Mouse (Mus musculus): ENCODE results near the gene Mapk8. TPM values are rescaled to one million over a fixed set of nuclear protein-coding genes. Genes with fewer than 3 reads are reported as not detected.

Gene Mapk8
- total and polyA plus RNA-seq, 3 experiments, result 7.3 to 29.5 (median 26.2) TPM

DNA sequence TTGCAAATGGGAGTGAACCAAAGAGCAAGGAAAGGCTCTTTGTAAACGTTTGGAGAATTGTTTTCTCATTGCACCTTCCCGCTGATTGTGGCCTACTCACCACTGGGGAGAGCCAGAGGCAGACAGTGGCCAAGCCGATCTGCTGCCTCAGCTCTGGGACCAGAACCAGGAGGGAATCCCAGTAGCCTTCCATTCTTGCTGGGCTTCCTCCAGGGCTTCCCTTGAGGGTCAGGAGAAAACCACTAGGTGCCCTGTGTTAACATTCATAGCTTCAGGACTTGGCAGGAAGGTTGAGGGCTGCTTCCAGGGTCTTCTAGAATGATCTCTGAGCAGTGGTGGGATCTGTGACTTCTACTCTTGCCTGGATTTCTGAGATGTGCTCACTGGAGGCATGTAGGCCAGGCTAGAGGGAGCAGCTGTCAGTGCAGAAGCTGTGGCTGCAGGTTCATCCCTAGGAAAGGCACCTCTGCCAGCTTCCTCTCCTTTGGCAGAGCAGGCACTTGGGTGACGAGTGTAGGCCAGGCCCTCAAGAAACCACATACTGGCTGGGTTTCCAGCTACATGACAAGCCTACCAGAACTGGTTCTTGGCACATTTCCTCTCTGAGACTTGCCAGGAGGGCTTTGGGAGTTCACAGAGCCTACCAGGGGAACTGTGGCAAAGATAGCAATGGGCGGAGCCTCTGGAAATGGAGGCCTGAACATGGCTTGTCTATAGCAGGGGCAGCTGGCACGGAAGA, 94.8 kb downstream of the Mapk8 start:
- peaks cover 3% of the 10 kb centered on the region for H3K4me1 ChIP-seq (ENCODE audit: control insufficient read depth, insufficient read depth, low read length)

DNA sequence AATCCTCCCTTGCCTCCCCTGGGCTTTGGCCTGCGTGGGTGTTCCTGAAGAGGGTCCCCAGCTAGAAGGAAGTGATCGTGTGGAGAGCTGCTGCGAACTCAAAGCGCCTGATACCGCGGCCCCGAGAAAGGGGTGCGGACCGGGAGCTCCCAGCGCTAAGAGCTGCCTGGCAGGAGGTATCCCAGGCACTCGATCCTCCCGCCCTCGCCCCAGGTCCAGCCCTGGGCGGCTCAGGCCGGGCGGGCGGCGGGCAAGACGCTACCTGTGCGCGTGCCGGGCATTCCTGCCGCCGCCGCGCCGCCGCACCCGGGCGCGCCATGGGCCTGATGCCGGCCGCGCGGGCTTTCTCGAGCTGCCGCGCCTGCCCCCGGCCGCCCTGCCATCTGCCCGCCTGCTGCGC, 95.9 kb downstream of the Mapk8 start:
- no peak for TF ChIP-seq CTCF (IDR thresholded peaks at IDR 0.05)
- no peak for TF ChIP-seq EP300 (IDR thresholded peaks at IDR 0.05; ENCODE audit: insufficient read depth, low read depth, low read length)
- TF ChIP-seq POLR2A (IDR thresholded peaks at IDR 0.05; ENCODE audit: insufficient read depth, low read depth, low read length), result no peak
- 7% methylated on average over 42 of the region's 42 CpGs for WGBS
- no peaks in the 10 kb centered on the region for H3K79me2 ChIP-seq (replicated peaks; ENCODE audit: control insufficient read depth, insufficient read depth, low read length)
- DNase-seq, result no peak
- no peak overlapping the region for H3K9ac ChIP-seq (ENCODE audit: low read depth, low read length)
- H3K27me3 ChIP-seq (ENCODE audit: control insufficient read depth, insufficient read depth, low read length), result no peaks in the 10 kb centered on the region
- no peaks in the 10 kb centered on the region for H3K36me3 ChIP-seq (ENCODE audit: control insufficient read depth, insufficient read depth, low read length)
- intact Hi-C loops (cut with DNase I), result no loop called here
- H3K4me1 ChIP-seq (ENCODE audit: control insufficient read depth, insufficient read depth, low read length), result peaks cover 3% of the 10 kb centered on the region
- no peak overlapping the region for H3K27ac ChIP-seq
- H3K4me3 ChIP-seq, result no peak overlapping the region

More for the DNA sequence above, 94.8 kb downstream of the Mapk8 start:
- 51% methylated on average over 6 of the region's 6 CpGs for WGBS
- Histone ChIP-seq H3K27me3 (ENCODE audit: control insufficient read depth, insufficient read depth, low read length) (no peaks in the 10 kb centered on the region), H3K27ac (no peak overlapping the region), H3K4me3 (no peak overlapping the region), H3K36me3 (ENCODE audit: control insufficient read depth, insufficient read depth, low read length) (no peaks in the 10 kb centered on the region), H3K9ac (ENCODE audit: low read depth, low read length) (no peak overlapping the region), H3K79me2 (replicated peaks; ENCODE audit: control insufficient read depth, insufficient read depth, low read length) (no peaks in the 10 kb centered on the region)
- intact Hi-C loops (cut with DNase I), result no loop called here
- DNase-seq, result peak in 1 of 2 experiments; percentile 56
- TF ChIP-seq POLR2A (IDR thresholded peaks at IDR 0.05; ENCODE audit: insufficient read depth, low read depth, low read length) (no peak), EP300 (IDR thresholded peaks at IDR 0.05; ENCODE audit: insufficient read depth, low read depth, low read length) (no peak), CTCF (IDR thresholded peaks at IDR 0.05) (no peak)

DNA sequence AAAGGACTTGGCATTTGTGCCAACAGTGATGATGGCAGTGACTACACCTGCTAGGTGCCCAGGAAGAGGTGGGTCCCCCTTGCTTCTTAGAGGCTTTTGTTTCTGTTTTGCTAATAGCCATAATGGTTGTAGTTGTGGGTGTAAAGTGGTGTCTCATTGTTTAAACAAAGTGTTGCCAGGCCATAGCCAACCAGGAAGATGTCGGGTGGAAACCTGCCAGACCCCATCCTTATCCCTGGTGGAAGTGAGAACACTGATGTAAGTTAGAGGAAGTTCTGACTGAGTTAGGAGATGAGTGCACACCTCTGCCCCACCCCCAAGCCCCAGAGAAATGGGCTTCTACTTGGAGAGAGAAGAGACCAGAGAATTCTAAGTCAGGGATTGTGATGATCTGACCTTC, 98.8 kb downstream of the Mapk8 start:
- DNase-seq, result no peak
- no peak for TF ChIP-seq POLR2A (IDR thresholded peaks at IDR 0.05; ENCODE audit: insufficient read depth, low read depth, low read length)
- no peak for TF ChIP-seq CTCF (IDR thresholded peaks at IDR 0.05)
- TF ChIP-seq EP300 (IDR thresholded peaks at IDR 0.05; ENCODE audit: insufficient read depth, low read depth, low read length), result no peak
- H3K27me3 ChIP-seq (ENCODE audit: control insufficient read depth, insufficient read depth, low read length), result no peaks in the 10 kb centered on the region
- intact Hi-C loops (cut with DNase I), result no loop called here
- H3K4me3 ChIP-seq, result no peak overlapping the region
- H3K36me3 ChIP-seq (ENCODE audit: control insufficient read depth, insufficient read depth, low read length), result no peaks in the 10 kb centered on the region
- H3K9ac ChIP-seq (ENCODE audit: low read depth, low read length), result no peak overlapping the region
- 57% methylated on average over 1 of the region's 1 CpGs for WGBS
- H3K79me2 ChIP-seq (replicated peaks; ENCODE audit: control insufficient read depth, insufficient read depth, low read length), result no peaks in the 10 kb centered on the region
- H3K27ac ChIP-seq, result no peak overlapping the region
- H3K4me1 ChIP-seq (ENCODE audit: control insufficient read depth, insufficient read depth, low read length), result peaks cover 3% of the 10 kb centered on the region

DNA sequence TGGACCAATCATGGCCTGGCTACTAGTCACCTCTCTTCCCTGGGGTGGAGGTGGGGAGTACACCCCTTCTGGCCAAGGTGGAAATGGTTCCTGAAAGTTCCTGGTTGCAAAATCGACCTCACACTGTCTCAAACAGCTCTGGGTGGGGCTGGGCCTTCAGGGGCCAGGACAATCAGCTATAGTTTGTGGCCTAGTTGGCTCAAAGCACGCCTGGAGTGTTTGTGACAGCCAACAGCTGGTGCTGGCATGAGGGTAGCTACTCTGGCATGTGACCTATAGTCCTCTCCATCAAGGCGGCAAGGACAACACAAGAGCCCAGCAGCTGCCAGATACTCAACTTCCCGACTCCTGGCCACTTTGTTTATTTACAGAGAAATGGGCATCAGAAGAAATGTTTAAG, 99.2 kb downstream of the Mapk8 start:
- intact Hi-C loops (cut with DNase I), result no loop called here
- peaks cover 3% of the 10 kb centered on the region for H3K4me1 ChIP-seq (ENCODE audit: control insufficient read depth, insufficient read depth, low read length)

DNA sequence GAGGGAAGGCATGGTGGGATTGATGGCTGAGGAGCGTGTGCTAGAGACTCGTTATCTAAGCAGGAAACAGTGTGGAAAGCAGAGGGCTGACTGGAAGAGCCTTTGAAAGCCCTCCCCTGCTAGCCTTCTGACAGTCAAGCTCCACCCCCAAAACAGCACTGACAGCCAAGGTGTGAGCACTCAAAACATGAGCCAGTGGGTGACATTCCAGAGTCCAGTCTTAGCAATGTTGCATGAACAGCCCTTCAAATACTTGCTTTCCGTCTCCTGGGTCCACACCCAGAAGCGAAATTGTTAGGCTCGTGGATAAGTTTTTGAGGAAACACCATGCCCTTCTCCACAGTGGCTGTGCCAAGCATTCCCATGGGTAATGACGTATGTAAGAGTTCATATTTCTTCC, 100.4 kb downstream of the Mapk8 start:
- H3K4me1 ChIP-seq (ENCODE audit: control insufficient read depth, insufficient read depth, low read length), result no peaks in the 10 kb centered on the region
- H3K27ac ChIP-seq, result no peak overlapping the region
- intact Hi-C loops (cut with DNase I), result no loop called here
- H3K79me2 ChIP-seq (replicated peaks; ENCODE audit: control insufficient read depth, insufficient read depth, low read length), result no peaks in the 10 kb centered on the region
- no peak overlapping the region for H3K4me3 ChIP-seq
- TF ChIP-seq CTCF (IDR thresholded peaks at IDR 0.05) (no peak), EP300 (IDR thresholded peaks at IDR 0.05; ENCODE audit: insufficient read depth, low read depth, low read length) (no peak), POLR2A (IDR thresholded peaks at IDR 0.05; ENCODE audit: insufficient read depth, low read depth, low read length) (no peak)
- no peaks in the 10 kb centered on the region for H3K36me3 ChIP-seq (ENCODE audit: control insufficient read depth, insufficient read depth, low read length)
- WGBS, result 61% methylated on average over 6 of the region's 6 CpGs
- H3K9ac ChIP-seq (ENCODE audit: low read depth, low read length), result no peak overlapping the region
- no peaks in the 10 kb centered on the region for H3K27me3 ChIP-seq (ENCODE audit: control insufficient read depth, insufficient read depth, low read length)
- no peak for DNase-seq

More for the DNA sequence above, 99.2 kb downstream of the Mapk8 start:
- Histone ChIP-seq H3K36me3 (ENCODE audit: control insufficient read depth, insufficient read depth, low read length) (no peaks in the 10 kb centered on the region), H3K4me3 (no peak overlapping the region), H3K79me2 (replicated peaks; ENCODE audit: control insufficient read depth, insufficient read depth, low read length) (no peaks in the 10 kb centered on the region), H3K9ac (ENCODE audit: low read depth, low read length) (no peak overlapping the region), H3K27me3 (ENCODE audit: control insufficient read depth, insufficient read depth, low read length) (no peaks in the 10 kb centered on the region), H3K27ac (no peak overlapping the region)
- TF ChIP-seq EP300 (IDR thresholded peaks at IDR 0.05; ENCODE audit: insufficient read depth, low read depth, low read length) (peak; percentile 65; the same call in 1 of the 2 replicates), POLR2A (IDR thresholded peaks at IDR 0.05; ENCODE audit: insufficient read depth, low read depth, low read length) (no peak), CTCF (IDR thresholded peaks at IDR 0.05) (no peak)
- 34% methylated on average over 4 of the region's 4 CpGs for WGBS
- peak in 1 of 2 experiments; percentile 48 for DNase-seq

DNA sequence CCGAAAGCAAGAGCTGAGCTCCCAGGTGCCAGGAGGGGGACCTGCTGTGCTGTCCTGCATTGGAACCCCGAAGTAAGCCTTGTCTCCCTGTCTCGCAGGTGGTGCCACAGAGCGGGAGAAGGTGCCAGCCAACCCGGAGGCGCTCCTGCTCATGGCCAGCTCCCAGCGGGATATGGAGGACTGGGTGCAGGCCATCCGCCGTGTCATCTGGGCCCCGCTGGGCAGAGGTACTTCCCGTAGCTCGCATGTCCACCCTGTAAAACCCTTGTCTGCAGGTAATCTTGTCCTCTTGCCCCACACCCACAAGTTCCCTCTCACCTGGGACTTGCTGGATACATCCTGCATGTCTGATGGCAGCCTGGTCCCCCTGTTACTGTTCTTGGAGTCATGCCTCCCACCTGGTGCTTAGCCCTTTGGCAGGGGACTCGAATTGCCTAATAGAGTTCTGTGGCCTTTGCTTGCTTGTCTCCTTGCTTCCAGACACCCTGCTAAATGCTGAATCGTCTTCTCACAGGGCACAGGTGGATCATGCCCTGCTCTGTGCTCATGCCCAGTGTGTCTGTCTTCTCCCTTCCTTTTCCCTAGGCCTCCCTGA, 103.7 kb downstream of the Mapk8 start:
- no peaks in the 10 kb centered on the region for H3K4me1 ChIP-seq (ENCODE audit: control insufficient read depth, insufficient read depth, low read length)
- TF ChIP-seq CTCF (IDR thresholded peaks at IDR 0.05) (no peak), POLR2A (IDR thresholded peaks at IDR 0.05; ENCODE audit: insufficient read depth, low read depth, low read length) (no peak), EP300 (IDR thresholded peaks at IDR 0.05; ENCODE audit: insufficient read depth, low read depth, low read length) (no peak)
- DNase-seq, result no peak
- intact Hi-C loops (cut with DNase I), result no loop called here
- H3K4me3 ChIP-seq, result no peak overlapping the region
- 86% methylated on average over 14 of the region's 14 CpGs for WGBS
- no peak overlapping the region for H3K27ac ChIP-seq
- H3K79me2 ChIP-seq (replicated peaks; ENCODE audit: control insufficient read depth, insufficient read depth, low read length), result no peaks in the 10 kb centered on the region
- H3K9ac ChIP-seq (ENCODE audit: low read depth, low read length), result no peak overlapping the region
- no peaks in the 10 kb centered on the region for H3K27me3 ChIP-seq (ENCODE audit: control insufficient read depth, insufficient read depth, low read length)
- no peaks in the 10 kb centered on the region for H3K36me3 ChIP-seq (ENCODE audit: control insufficient read depth, insufficient read depth, low read length)
